Mouse (Mus musculus): ENCODE results near the gene Mdm2.

- peak; percentile 68 for TF ChIP-seq CTCF (conservative IDR thresholded peaks at IDR 0.05; ENCODE audit: insufficient read depth, insufficient read length, low read depth, low read length)
- TF ChIP-seq POLR2A (IDR thresholded peaks at IDR 0.05; ENCODE audit: low read depth, low read length), result peak; percentile 42
Measured at GRCm38 (mm10) chr10:117710604-117711141, at the start of gene Mdm2.
